Mouse (Mus musculus) C2C12 (cell line): ENCODE data around the gene Cacna1c. TPM values are rescaled to one million over a fixed set of nuclear protein-coding genes. Genes with fewer than 3 reads are reported as not detected.

Source experiments
- H3K27me3 ChIP-seq: one replicate; pipeline ENCODE4 v1.6.1; 2011; ENCODE audit not compliant: control insufficient read depth, insufficient read depth, insufficient read length
- H3K36me3 ChIP-seq: one replicate; pipeline ENCODE4 v1.6.1; 2011; ENCODE audit not compliant: control insufficient read depth, insufficient read depth
- H3K4me3 ChIP-seq: one replicate; pipeline ENCODE4 v1.5.1; 2011; ENCODE audit warnings: mild to moderate bottlenecking, control low read depth; ENCODE audit not compliant: poor library complexity, insufficient read depth, severe bottlenecking
- H3K79me2 ChIP-seq: one replicate; pipeline ENCODE4 v1.6.1; 2011; ENCODE audit not compliant: control insufficient read depth, insufficient read depth
- H3K79me3 ChIP-seq: one replicate; pipeline ENCODE4 v1.6.1; 2011; ENCODE audit warnings: low read depth, control low read depth
- H3ac ChIP-seq: one replicate; pipeline ENCODE3; 2011; ENCODE audit warnings: low read depth; ENCODE audit not compliant: control insufficient read depth, insufficient read length
- CEBPB ChIP-seq: IDR thresholded peaks from one replicate; pipeline ENCODE4 v1.6.1; 2011; ENCODE audit warnings: low read depth, mild to moderate bottlenecking, control low read depth, moderate library complexity
- CTCF ChIP-seq: IDR thresholded peaks from one replicate; pipeline ENCODE4 v1.5.1; 2011; ENCODE audit not compliant: control insufficient read depth, insufficient read depth, insufficient read length
- FOSL1 ChIP-seq: IDR thresholded peaks from one replicate; pipeline ENCODE4 v1.8.0; 2011; ENCODE audit warnings: mild to moderate bottlenecking, low read length; ENCODE audit not compliant: poor library complexity, insufficient read depth, severe bottlenecking
- MAX ChIP-seq: IDR thresholded peaks from one replicate; pipeline ENCODE4 v1.6.1; 2011; ENCODE audit warnings: mild to moderate bottlenecking, control low read depth
- MYOD1 ChIP-seq: IDR thresholded peaks from one replicate; pipeline ENCODE4 v1.6.1; 2011; ENCODE audit warnings: low read depth; ENCODE audit not compliant: control insufficient read depth, insufficient read length
- MYOG ChIP-seq: IDR thresholded peaks from one replicate; pipeline ENCODE4 v1.6.1; 2011; ENCODE audit not compliant: control insufficient read depth, insufficient read length; ENCODE audit errors: extremely low read depth
- USF1 ChIP-seq: IDR thresholded peaks from one replicate; pipeline ENCODE4 v1.6.1; 2011; ENCODE audit warnings: low read depth, mild to moderate bottlenecking, control low read depth, moderate library complexity
- polyA plus RNA-seq: library from polyadenylated mRNA; unstranded; fragments of >200 nt; fragmentation: generic; extraction: Trizol; gene quantifications from one replicate; pipeline ENCODE4 v1.2.1, GENCODE M21; 2012; ENCODE audit warnings: missing spikeins

The Cacna1c gene
- polyA plus RNA-seq, 1 experiment, result not detected

DNA sequence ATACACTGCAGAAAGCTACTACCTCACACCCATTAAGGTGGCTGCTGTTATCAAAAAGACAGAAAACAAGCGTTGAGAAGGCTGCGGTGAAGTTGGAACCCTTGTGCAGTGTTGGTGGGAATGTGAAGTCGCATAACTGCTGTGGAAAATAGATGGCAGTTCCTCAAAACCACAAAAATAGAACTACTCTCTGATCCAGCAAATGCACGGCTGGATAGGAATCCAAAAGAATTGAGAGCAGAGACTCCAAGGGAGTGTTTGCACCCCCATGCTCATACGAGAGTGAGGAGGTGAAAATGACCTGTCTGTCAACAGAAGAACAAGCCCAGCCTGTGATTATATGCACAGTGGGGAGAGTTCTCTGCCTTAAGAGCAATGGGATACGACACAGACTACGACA lies 123.4 kb downstream of the Cacna1c start:
- no peaks in the 10 kb centered on the region for H3K79me3 ChIP-seq

DNA sequence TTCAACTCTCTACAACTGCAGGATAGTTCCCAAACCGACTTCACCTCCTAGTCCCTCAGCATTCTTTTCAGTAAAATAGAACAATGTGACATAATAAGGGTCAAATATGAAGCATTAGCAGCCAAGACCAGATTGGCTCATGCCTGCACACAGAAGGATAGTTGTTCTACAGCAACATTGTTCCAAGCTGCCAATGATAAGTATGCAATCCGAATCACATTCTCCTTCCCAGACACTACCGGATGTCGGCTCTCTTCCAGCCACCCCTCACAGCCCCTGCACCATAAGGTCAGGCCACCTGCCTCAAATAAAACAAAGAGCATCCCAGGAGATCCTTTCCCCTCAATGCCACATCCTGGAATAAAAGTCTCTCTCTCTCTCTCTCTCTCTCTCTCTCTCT lies 125.4 kb downstream of the Cacna1c start:
- Histone ChIP-seq H3ac (no peak overlapping the region), H3K79me2 (no peaks in the 10 kb centered on the region), H3K4me3 (no peak overlapping the region), H3K36me3 (no peaks in the 10 kb centered on the region), H3K79me3 (no peaks in the 10 kb centered on the region), H3K27me3 (peaks cover 4% of the 10 kb centered on the region)
- TF ChIP-seq MYOD1 (no peak), CTCF (no peak), FOSL1 (no peak), MYOG (no peak), USF1 (no peak), MAX (no peak), CEBPB (no peak)

More for the DNA sequence above, 123.4 kb downstream of the Cacna1c start:
- Histone ChIP-seq H3K36me3 (no peaks in the 10 kb centered on the region), H3K4me3 (no peak overlapping the region), H3K79me2 (no peaks in the 10 kb centered on the region), H3ac (no peak overlapping the region), H3K27me3 (peaks cover 8% of the 10 kb centered on the region)
- TF ChIP-seq CEBPB (no peak), USF1 (no peak)

DNA sequence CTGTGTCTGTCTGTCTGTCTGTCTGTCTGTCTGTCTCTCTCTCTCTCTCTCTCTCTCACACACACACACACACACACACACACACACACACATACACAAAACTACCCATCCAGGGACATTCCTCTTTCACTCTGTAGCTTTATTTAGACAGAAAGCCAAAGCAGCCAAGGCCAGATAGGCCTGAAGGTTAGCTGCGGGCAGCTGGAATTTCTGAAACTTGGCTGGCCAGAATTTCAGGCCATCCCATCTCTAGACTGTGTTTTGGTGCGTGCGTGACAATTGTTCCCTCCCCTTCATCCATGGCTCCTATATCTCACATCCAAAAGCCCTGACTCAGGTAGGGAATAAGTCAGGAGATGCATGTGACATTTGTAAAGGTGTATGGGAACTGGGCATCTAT lies 125.9 kb downstream of the Cacna1c start:
- Histone ChIP-seq H3K79me2 (no peaks in the 10 kb centered on the region), H3K79me3 (no peaks in the 10 kb centered on the region), H3ac (no peak overlapping the region), H3K4me3 (no peak overlapping the region), H3K36me3 (no peaks in the 10 kb centered on the region), H3K27me3 (peaks cover 4% of the 10 kb centered on the region)
- TF ChIP-seq USF1, result no peak
- no peak for TF ChIP-seq FOSL1
- TF ChIP-seq MAX, result no peak
- no peak for TF ChIP-seq CTCF
- TF ChIP-seq CEBPB, result no peak
- no peak for TF ChIP-seq MYOG
- TF ChIP-seq MYOD1, result no peak

DNA sequence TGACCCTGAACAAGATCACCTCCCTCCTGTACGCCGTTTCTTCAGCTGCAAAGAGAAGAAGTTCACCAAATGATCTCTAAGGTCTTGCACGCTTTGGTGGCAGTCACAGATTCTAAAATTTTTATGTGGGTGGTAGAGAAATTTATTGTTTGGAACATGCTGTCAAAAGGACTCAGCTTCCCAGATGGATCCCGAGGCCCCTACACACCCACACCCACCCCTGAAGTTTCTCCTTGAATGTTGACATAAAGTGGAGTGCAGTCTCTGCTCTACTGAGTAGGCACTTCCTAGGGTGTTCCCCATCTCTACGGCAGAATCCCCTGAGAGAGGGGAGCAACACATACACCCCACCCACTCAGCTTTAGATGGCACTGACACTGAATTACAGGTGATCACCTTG lies 127.1 kb downstream of the Cacna1c start:
- Histone ChIP-seq H3K79me2 (no peaks in the 10 kb centered on the region), H3K36me3 (no peaks in the 10 kb centered on the region), H3K27me3 (peaks cover 8% of the 10 kb centered on the region), H3ac (no peak overlapping the region), H3K4me3 (no peak overlapping the region), H3K79me3 (no peaks in the 10 kb centered on the region)
- TF ChIP-seq MYOD1 (no peak), USF1 (no peak), CTCF (no peak), FOSL1 (no peak), CEBPB (no peak), MAX (no peak), MYOG (no peak)

DNA sequence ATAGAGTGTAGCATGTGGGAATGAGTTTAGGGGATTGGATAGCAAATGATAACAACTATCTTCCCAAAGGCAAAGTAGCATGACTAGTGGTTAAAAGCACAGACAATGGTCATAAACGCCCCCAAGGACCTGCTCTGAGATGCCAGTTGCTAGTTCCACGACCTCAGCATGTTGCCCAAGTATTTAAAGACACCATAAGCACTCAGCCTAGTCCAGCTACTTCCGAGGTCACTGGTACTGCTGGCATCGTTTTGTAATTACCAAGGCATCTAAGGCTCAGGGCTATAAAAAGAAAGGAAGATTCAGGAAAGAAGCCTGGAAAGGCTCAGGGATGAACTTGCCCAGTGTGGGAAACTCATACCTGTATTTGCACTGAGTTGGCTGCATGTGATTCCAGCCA lies 127.6 kb downstream of the Cacna1c start:
- Histone ChIP-seq H3ac (no peak overlapping the region), H3K27me3 (peaks cover 10% of the 10 kb centered on the region), H3K79me2 (no peaks in the 10 kb centered on the region), H3K36me3 (no peaks in the 10 kb centered on the region), H3K4me3 (no peak overlapping the region), H3K79me3 (no peaks in the 10 kb centered on the region)
- no peak for TF ChIP-seq USF1
- TF ChIP-seq MAX, result no peak
- TF ChIP-seq MYOG, result no peak
- no peak for TF ChIP-seq MYOD1
- no peak for TF ChIP-seq CTCF
- TF ChIP-seq FOSL1, result no peak
- no peak for TF ChIP-seq CEBPB

DNA sequence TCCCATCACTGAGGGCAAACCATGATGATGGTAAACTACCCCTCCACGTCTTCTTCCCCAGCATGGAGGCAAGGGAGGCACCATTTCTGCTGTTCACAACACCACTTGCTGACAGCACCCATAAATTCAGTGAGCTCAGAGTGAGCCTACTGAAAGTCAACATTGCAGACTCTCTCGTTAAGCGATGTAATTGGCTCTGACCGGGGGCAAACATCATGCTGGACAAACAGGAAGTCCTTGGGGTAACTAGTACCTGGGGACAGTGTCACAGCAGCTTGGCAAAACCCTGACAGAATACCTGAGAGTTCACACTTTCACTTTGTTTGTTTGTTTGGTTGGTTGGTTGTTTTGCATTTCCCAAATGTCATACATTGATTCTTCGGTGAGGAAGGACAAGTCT lies 131.3 kb downstream of the Cacna1c start:
- Histone ChIP-seq H3K79me2 (no peaks in the 10 kb centered on the region), H3K79me3 (no peaks in the 10 kb centered on the region), H3K4me3 (no peak overlapping the region), H3K27me3 (peaks cover 10% of the 10 kb centered on the region), H3K36me3 (no peaks in the 10 kb centered on the region), H3ac (no peak overlapping the region)
- TF ChIP-seq MYOG (no peak), CTCF (no peak), MAX (no peak), FOSL1 (no peak), MYOD1 (no peak), CEBPB (no peak), USF1 (no peak)
